27 mouse cellular contexts compared by ENCODE assay signal in the genomic region with DNA sequence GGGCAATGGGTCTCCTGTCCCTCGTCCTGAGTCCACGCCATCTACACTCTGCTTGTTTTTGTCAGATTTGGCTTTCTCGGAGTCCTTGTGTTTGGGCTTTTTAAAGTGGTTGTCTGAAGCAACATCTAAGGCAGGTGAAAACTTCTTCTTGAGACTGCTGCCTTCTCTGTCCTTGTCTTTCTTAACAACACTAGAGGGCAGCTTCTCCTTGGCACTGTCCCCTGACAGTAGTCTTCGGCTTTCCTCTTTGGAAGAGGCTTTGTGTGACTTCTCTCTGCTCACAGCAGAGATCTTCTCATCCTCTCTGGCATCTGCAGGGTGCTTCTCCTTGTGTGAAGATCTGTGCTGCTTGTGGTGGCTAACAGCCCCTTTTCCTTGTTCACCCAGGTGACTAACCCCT. TPM values are rescaled to one million over a fixed set of nuclear protein-coding genes. Genes with fewer than 3 reads are reported as not detected.
DNase-seq lines count a peak whose midpoint lies in the region; ATAC-seq and TF ChIP-seq lines count a peak whose summit lies in the region.
"Had no signal": no experiment of that assay in that cellular context is flagged by ENCODE, and none has a peak within 500 bp of the region (broad histone marks: within the 10 kb centered on the region; RNA-seq: fewer than 3 reads in every experiment).

No protein-coding gene starts in this region.

- dilution Hi-C loops in CH12.LX (cut with MboI; ENCODE audit: extremely low pct_ligation_motif_present, extremely low pct_unique_long_range_greater_than_20kb, low sequenced_read_pairs) = no loop called here

- ATAC-seq in intestine, postnatal 0 days = no peak
- no peak for ATAC-seq in intestine, embryonic 16.5 days
- ATAC-seq in lung, postnatal 0 days = no peak
- no peak for ATAC-seq in stomach, postnatal 0 days (ENCODE audit: low FRiP score, low TSS enrichment)
- ATAC-seq: activated CD4-positive, CD25-positive, alpha-beta regulatory T cell, adult 4 months; CD4-positive, CD25-positive, alpha-beta regulatory T cell, adult 4 months; forebrain, embryonic 14.5 days; forebrain, postnatal 0 days; hindbrain, embryonic 16.5 days had no signal

- no peak overlapping the region for H3K4me3 ChIP-seq in intestine, postnatal 0 days (ENCODE audit: low read depth, low read length)
- no peak overlapping the region for H3K4me3 ChIP-seq in intestine, embryonic 16.5 days (ENCODE audit: low read length)
- no peak overlapping the region for H3K4me3 ChIP-seq in lung, postnatal 0 days (ENCODE audit: low read depth, low read length)
- H3K4me3 ChIP-seq in CH12.LX (replicated peaks in 1 of 3; ENCODE audit: low read depth in 2 of 3, low read length in 2 of 3, poor library complexity in 1 of 3) = no peak overlapping the region
- H3K4me3 ChIP-seq in stomach, postnatal 0 days (ENCODE audit: low read depth, low read length) = no peak overlapping the region
- H3K4me3 ChIP-seq: embryonic facial prominence, embryonic 12.5 days; embryonic facial prominence, embryonic 15.5 days; heart, embryonic 12.5 days; heart, embryonic 15.5 days; hindbrain, embryonic 10.5 days; hindbrain, embryonic 13.5 days had no signal

- peak overlapping the region; percentile 28; the same call in 1 of the 2 replicates for H3K27ac ChIP-seq in intestine, postnatal 0 days (ENCODE audit: low read depth, low read length)
- H3K27ac ChIP-seq in intestine, embryonic 16.5 days (ENCODE audit: low read length) = no peak overlapping the region
- no peak overlapping the region for H3K27ac ChIP-seq in lung, postnatal 0 days (ENCODE audit: low read length)
- no peak overlapping the region for H3K27ac ChIP-seq in CH12.LX (ENCODE audit: insufficient read depth, low read depth)
- H3K27ac ChIP-seq in stomach, postnatal 0 days (replicated peaks) = no peak overlapping the region
- H3K27ac ChIP-seq: embryonic facial prominence, embryonic 12.5 days; embryonic facial prominence, embryonic 15.5 days; heart, embryonic 15.5 days; hindbrain, embryonic 10.5 days; hindbrain, embryonic 13.5 days had no signal

- H3K4me2 ChIP-seq in intestine, postnatal 0 days (replicated peaks; ENCODE audit: low read depth) = no peak overlapping the region
- H3K4me2 ChIP-seq in intestine, embryonic 16.5 days (ENCODE audit: low read depth, low read length) = no peak overlapping the region
- no peak overlapping the region for H3K4me2 ChIP-seq in lung, postnatal 0 days (replicated peaks; ENCODE audit: low read depth, low read length)
- H3K4me2 ChIP-seq in CH12.LX (ENCODE audit: insufficient read depth, low read depth, poor library complexity, severe bottlenecking) = no peak overlapping the region
- no peak overlapping the region for H3K4me2 ChIP-seq in stomach, postnatal 0 days (replicated peaks; ENCODE audit: low read depth)
- H3K4me2 ChIP-seq: embryonic facial prominence, embryonic 12.5 days; embryonic facial prominence, embryonic 15.5 days; heart, embryonic 12.5 days; heart, embryonic 15.5 days; hindbrain, embryonic 13.5 days had no signal

- no peak overlapping the region for H3K9ac ChIP-seq in intestine, postnatal 0 days (ENCODE audit: low read depth, low read length)
- H3K9ac ChIP-seq in intestine, embryonic 16.5 days (ENCODE audit: low read depth, low read length) = no peak overlapping the region
- H3K9ac ChIP-seq in lung, postnatal 0 days (replicated peaks; ENCODE audit: low read depth) = no peak overlapping the region
- H3K9ac ChIP-seq in CH12.LX (ENCODE audit: insufficient read depth, low read depth) = no peak overlapping the region
- H3K9ac ChIP-seq in stomach, postnatal 0 days (ENCODE audit: low read length) = no peak overlapping the region
- H3K9ac ChIP-seq: embryonic facial prominence, embryonic 12.5 days; embryonic facial prominence, embryonic 15.5 days; forebrain, postnatal 0 days; heart, embryonic 12.5 days; heart, embryonic 15.5 days; hindbrain, embryonic 13.5 days had no signal

- TF ChIP-seq RAD21 in CH12.LX (IDR thresholded peaks at IDR 0.05; ENCODE audit: low read depth, low read length) = peak; percentile 57

- no peak for TF ChIP-seq POLR2A in CH12.LX (IDR thresholded peaks at IDR 0.05; ENCODE audit: low read depth, low read length)

- WGBS in intestine, postnatal 0 days = 82% methylated on average over 4 of the region's 4 CpGs
- WGBS in intestine, embryonic 16.5 days = 91% methylated on average over 4 of the region's 4 CpGs
- WGBS in lung, postnatal 0 days = 83% methylated on average over 4 of the region's 4 CpGs
- 88% methylated on average over 4 of the region's 4 CpGs for WGBS in stomach, postnatal 0 days

- no peaks in the 10 kb centered on the region for H3K27me3 ChIP-seq in intestine, postnatal 0 days (replicated peaks; ENCODE audit: control insufficient read depth, insufficient read depth, low read length)
- H3K27me3 ChIP-seq in intestine, embryonic 16.5 days (replicated peaks; ENCODE audit: control insufficient read depth, insufficient read depth, low read length) = no peaks in the 10 kb centered on the region
- H3K27me3 ChIP-seq in lung, postnatal 0 days (replicated peaks; ENCODE audit: insufficient read depth, low read length) = no peaks in the 10 kb centered on the region
- H3K27me3 ChIP-seq in CH12.LX (replicated peaks) = no peaks in the 10 kb centered on the region
- no peaks in the 10 kb centered on the region for H3K27me3 ChIP-seq in stomach, postnatal 0 days (ENCODE audit: control insufficient read depth, insufficient read depth, low read length)
- H3K27me3 ChIP-seq: embryonic facial prominence, embryonic 12.5 days; embryonic facial prominence, embryonic 15.5 days; heart, embryonic 12.5 days; heart, embryonic 15.5 days; hindbrain, embryonic 13.5 days had no signal

- no peak for DNase-seq in lung, postnatal 0 days (ENCODE audit: low spot score)
- DNase-seq in lung, postnatal 25 days (ENCODE audit: low spot score) = no peak
- DNase-seq in CH12.LX (ENCODE audit: extremely low read depth) = no peak
- DNase-seq in stomach, postnatal 0 days (ENCODE audit: low spot score) = no peak
- DNase-seq: adrenal gland, postnatal 10 days; adrenal gland, postnatal 36 days; cerebellum, adult 11 months; cerebellum, adult 2 months; cerebellum, adult 9-11 months; cerebellum, postnatal 25 days; forebrain, postnatal 0 days; gastrocnemius, postnatal 10 days; gastrocnemius, postnatal 36 days; heart, postnatal 10 days; heart, postnatal 36 days had no signal

- no peak for TF ChIP-seq CTCF in intestine, postnatal 0 days (IDR thresholded peaks at IDR 0.05; ENCODE audit: low read depth)
- TF ChIP-seq CTCF in lung, postnatal 0 days (IDR thresholded peaks at IDR 0.05) = 0 out of 2 replicates have a peak, but pooled peaks have one; percentile 6
- TF ChIP-seq CTCF in CH12.LX (conservative IDR thresholded peaks at IDR 0.05 in 1 of 2, IDR thresholded peaks at IDR 0.05 in 1 of 2; ENCODE audit: low read depth in 2 of 2, low read length in 2 of 2) = peak in 1 of 2 experiments; percentile 56; a peak in 2 of 4 replicates
- peak; percentile 23; the same call in 1 of the 2 replicates for TF ChIP-seq CTCF in stomach, postnatal 0 days (IDR thresholded peaks at IDR 0.05; ENCODE audit: low read depth)

- no peaks in the 10 kb centered on the region for H3K4me1 ChIP-seq in intestine, postnatal 0 days (replicated peaks; ENCODE audit: control insufficient read depth, insufficient read depth, low read length)
- H3K4me1 ChIP-seq in intestine, embryonic 16.5 days (ENCODE audit: control insufficient read depth, insufficient read depth, low read length) = no peaks in the 10 kb centered on the region
- H3K4me1 ChIP-seq in lung, postnatal 0 days (ENCODE audit: insufficient read depth, low read depth, low read length) = no peaks in the 10 kb centered on the region
- peaks cover 3 to 16% of the 10 kb centered on the region in 2 experiments; a peak in 2 of 4 replicates for H3K4me1 ChIP-seq in CH12.LX (ENCODE audit: control insufficient read depth in 1 of 2, insufficient read depth in 2 of 2)
- no peaks in the 10 kb centered on the region for H3K4me1 ChIP-seq in stomach, postnatal 0 days (replicated peaks; ENCODE audit: control insufficient read depth, insufficient read depth)
- H3K4me1 ChIP-seq: embryonic facial prominence, embryonic 12.5 days; embryonic facial prominence, embryonic 15.5 days; heart, embryonic 12.5 days; heart, embryonic 15.5 days; hindbrain, embryonic 10.5 days; hindbrain, embryonic 13.5 days had no signal

- no peak for TF ChIP-seq EP300 in lung, postnatal 0 days (IDR thresholded peaks at IDR 0.05)
- TF ChIP-seq EP300 in CH12.LX (IDR thresholded peaks at IDR 0.05; ENCODE audit: low read length) = no peak
- TF ChIP-seq EP300 in stomach, postnatal 0 days (optimal IDR thresholded peaks at IDR 0.05) = no peak

- peaks cover 73% of the 10 kb centered on the region for H3K36me3 ChIP-seq in intestine, postnatal 0 days (ENCODE audit: control insufficient read depth, insufficient read depth)
- H3K36me3 ChIP-seq in intestine, embryonic 16.5 days (ENCODE audit: control insufficient read depth, insufficient read depth, low read length) = peaks cover 29% of the 10 kb centered on the region
- H3K36me3 ChIP-seq in lung, postnatal 0 days (ENCODE audit: insufficient read depth, low read length) = peaks cover 59% of the 10 kb centered on the region
- H3K36me3 ChIP-seq in CH12.LX (replicated peaks in 1 of 2; ENCODE audit: control insufficient read depth in 1 of 2, insufficient read depth in 1 of 2, low read length in 1 of 2) = peaks cover 69 to 90% of the 10 kb centered on the region in 2 experiments
- peaks cover 40% of the 10 kb centered on the region for H3K36me3 ChIP-seq in stomach, postnatal 0 days (ENCODE audit: control insufficient read depth, insufficient read depth, low read length)

- H3K9me3 ChIP-seq in intestine, postnatal 0 days (ENCODE audit: control insufficient read depth) = no peaks in the 10 kb centered on the region
- no peaks in the 10 kb centered on the region for H3K9me3 ChIP-seq in intestine, embryonic 16.5 days (ENCODE audit: control insufficient read depth, low read length)
- no peaks in the 10 kb centered on the region for H3K9me3 ChIP-seq in lung, postnatal 0 days (ENCODE audit: low read length)
- no peaks in the 10 kb centered on the region for H3K9me3 ChIP-seq in CH12.LX (replicated peaks; ENCODE audit: low read length)
- H3K9me3 ChIP-seq in stomach, postnatal 0 days (ENCODE audit: control insufficient read depth, low read length) = no peaks in the 10 kb centered on the region
- H3K9me3 ChIP-seq: embryonic facial prominence, embryonic 12.5 days; embryonic facial prominence, embryonic 15.5 days; heart, embryonic 12.5 days; heart, embryonic 15.5 days; hindbrain, embryonic 10.5 days; hindbrain, embryonic 13.5 days had no signal

- peaks cover 46% of the 10 kb centered on the region for H3K79me2 ChIP-seq in CH12.LX (replicated peaks; ENCODE audit: control insufficient read depth, extremely low read depth, insufficient read depth, poor library complexity, severe bottlenecking)

- in situ Hi-C loops in CH12.LX (cut with MboI; ENCODE audit: low pct_ligation_motif_present, low pct_unique_long_range_greater_than_20kb, low sequenced_read_pairs) = no loop called here

RNA-seq across cellular contexts. Expression of gene Eloa, which starts 11.0 kb away (rescaled TPM):
- 17.1 and 18.3 TPM in 2 replicates for polyA plus RNA-seq in intestine, postnatal 0 days (2015; fragmentation: Nextera tagmentation; extraction: Ambion mirVana)
- 34.8 and 35.6 TPM in 2 replicates for polyA plus RNA-seq in intestine, embryonic 16.5 days (2015; fragmentation: Nextera tagmentation; extraction: Ambion mirVana)
- polyA plus RNA-seq in lung, postnatal 0 days (2015; fragmentation: Nextera tagmentation; extraction: Ambion mirVana) = 25.6 and 26.8 TPM in 2 replicates
- total RNA-seq in CH12.LX (2012; rRNA removed) (45.8 and 52.2 TPM in 2 replicates), CH12.LX (2014; rRNA removed) (64.9 and 66.0 TPM in 2 replicates)
- 61.6 and 66.2 TPM in 2 replicates for polyA plus RNA-seq in CH12.LX (2012; ENCODE audit: insufficient read length, low read depth)
- 21.5 and 22.9 TPM in 2 replicates for polyA plus RNA-seq in stomach, postnatal 0 days (2015; fragmentation: Nextera tagmentation; extraction: Ambion mirVana)

RNA-seq across cellular contexts. Expression of gene Pithd1, which starts 23.5 kb away (rescaled TPM):
- 56.7 and 57.7 TPM in 2 replicates for polyA plus RNA-seq in intestine, postnatal 0 days (2015; fragmentation: Nextera tagmentation; extraction: Ambion mirVana)
- 41.3 and 47.2 TPM in 2 replicates for polyA plus RNA-seq in intestine, embryonic 16.5 days (2015; fragmentation: Nextera tagmentation; extraction: Ambion mirVana)
- 35.3 and 39.6 TPM in 2 replicates for polyA plus RNA-seq in lung, postnatal 0 days (2015; fragmentation: Nextera tagmentation; extraction: Ambion mirVana)
- total RNA-seq in CH12.LX (2012; rRNA removed) (53.2 and 65.4 TPM in 2 replicates), CH12.LX (2014; rRNA removed) (87.5 and 93.2 TPM in 2 replicates)
- polyA plus RNA-seq in CH12.LX (2012; ENCODE audit: insufficient read length, low read depth) = 53.2 and 67.1 TPM in 2 replicates
- polyA plus RNA-seq in stomach, postnatal 0 days (2015; fragmentation: Nextera tagmentation; extraction: Ambion mirVana) = 40.1 and 40.7 TPM in 2 replicates

RNA-seq across cellular contexts. Expression of gene Lypla2, which starts 38.2 kb away (rescaled TPM):
- polyA plus RNA-seq in intestine, postnatal 0 days (2015; fragmentation: Nextera tagmentation; extraction: Ambion mirVana) = 90.3 and 94.9 TPM in 2 replicates
- 111 and 115 TPM in 2 replicates for polyA plus RNA-seq in intestine, embryonic 16.5 days (2015; fragmentation: Nextera tagmentation; extraction: Ambion mirVana)
- polyA plus RNA-seq in lung, postnatal 0 days (2015; fragmentation: Nextera tagmentation; extraction: Ambion mirVana) = 103 and 115 TPM in 2 replicates
- total RNA-seq in CH12.LX (2012; rRNA removed) = 54.0 and 54.9 TPM in 2 replicates
- total RNA-seq in CH12.LX (2014; rRNA removed) = 55.9 and 57.2 TPM in 2 replicates
- 91.8 and 96.5 TPM in 2 replicates for polyA plus RNA-seq in CH12.LX (2012; ENCODE audit: insufficient read length, low read depth)
- 88.6 and 89.6 TPM in 2 replicates for polyA plus RNA-seq in stomach, postnatal 0 days (2015; fragmentation: Nextera tagmentation; extraction: Ambion mirVana)

RNA-seq across cellular contexts. Expression of gene Rpl11, which starts 42.6 kb away (rescaled TPM):
- 268 and 276 TPM in 2 replicates for polyA plus RNA-seq in intestine, postnatal 0 days (2015; fragmentation: Nextera tagmentation; extraction: Ambion mirVana)
- polyA plus RNA-seq in intestine, embryonic 16.5 days (2015; fragmentation: Nextera tagmentation; extraction: Ambion mirVana) = 407 and 467 TPM in 2 replicates
- 325 and 355 TPM in 2 replicates for polyA plus RNA-seq in lung, postnatal 0 days (2015; fragmentation: Nextera tagmentation; extraction: Ambion mirVana)
- 2,513 and 2,636 TPM in 2 replicates for total RNA-seq in CH12.LX (2012; rRNA removed)
- total RNA-seq in CH12.LX (2014; rRNA removed) = 1,648 and 1,661 TPM in 2 replicates
- polyA plus RNA-seq in CH12.LX (2012; ENCODE audit: insufficient read length, low read depth) = 1,170 and 1,488 TPM in 2 replicates
- 369 and 402 TPM in 2 replicates for polyA plus RNA-seq in stomach, postnatal 0 days (2015; fragmentation: Nextera tagmentation; extraction: Ambion mirVana)

RNA-seq across cellular contexts. Expression of gene Gale, which starts 47.1 kb away (rescaled TPM):
- 99.5 and 131 TPM in 2 replicates for polyA plus RNA-seq in intestine, postnatal 0 days (2015; fragmentation: Nextera tagmentation; extraction: Ambion mirVana)
- polyA plus RNA-seq in intestine, embryonic 16.5 days (2015; fragmentation: Nextera tagmentation; extraction: Ambion mirVana) = 127 and 130 TPM in 2 replicates
- 37.0 and 40.5 TPM in 2 replicates for polyA plus RNA-seq in lung, postnatal 0 days (2015; fragmentation: Nextera tagmentation; extraction: Ambion mirVana)
- 39.4 and 40.5 TPM in 2 replicates for total RNA-seq in CH12.LX (2012; rRNA removed)
- 32.9 and 34.8 TPM in 2 replicates for total RNA-seq in CH12.LX (2014; rRNA removed)
- 23.6 and 23.8 TPM in 2 replicates for polyA plus RNA-seq in CH12.LX (2012; ENCODE audit: insufficient read length, low read depth)
- polyA plus RNA-seq in stomach, postnatal 0 days (2015; fragmentation: Nextera tagmentation; extraction: Ambion mirVana) = 161 and 166 TPM in 2 replicates
